Comparison of ENCODE assay signal across 21 mouse cellular contexts in genomic region chr2:29872581-29873295, GRCm38 (mm10). TPM values are rescaled to one million over a fixed set of nuclear protein-coding genes. Genes with fewer than 3 reads are reported as not detected.
DNase-seq lines count a peak whose midpoint lies in the region; ATAC-seq lines count a peak whose summit lies in the region.
"Had no signal": no experiment of that assay in that cellular context is flagged by ENCODE, and none has a peak within 500 bp of the region (broad histone marks: within the 10 kb centered on the region; RNA-seq: fewer than 3 reads in every experiment).

No protein-coding gene starts in this region.

- no peaks in the 10 kb centered on the region for H3K9me3 ChIP-seq in liver, embryonic 15.5 days (replicated peaks)
- H3K9me3 ChIP-seq: embryonic facial prominence, embryonic 10.5 days; forebrain, embryonic 15.5 days; G1E; heart, embryonic 15.5 days; kidney, embryonic 15.5 days; midbrain, embryonic 10.5 days had no signal

- peak; percentile 74; the same call in 1 of the 2 replicates for ATAC-seq in cerebellum, adult (ENCODE audit: insufficient number of reproducible peaks, low FRiP score, low TSS enrichment)
- no peak for ATAC-seq in liver, embryonic 15.5 days (ENCODE audit: insufficient read depth)
- ATAC-seq: forebrain, embryonic 15.5 days; intestine, postnatal 0 days; Patski had no signal

- WGBS in liver, embryonic 15.5 days (ENCODE audit: insufficient replicate concordance): 93% methylated on average over 10 of the region's 10 CpGs

- H3K27ac ChIP-seq in liver, embryonic 15.5 days (replicated peaks): peak overlapping the region; percentile 38; the same call in 1 of the 2 replicates
- H3K27ac ChIP-seq: embryonic facial prominence, embryonic 10.5 days; forebrain, embryonic 15.5 days; heart, embryonic 15.5 days; kidney, embryonic 15.5 days; liver, embryonic 14.5 days; midbrain, embryonic 10.5 days; stomach, postnatal 0 days had no signal

- peak overlapping the region; percentile 86; the same call in 1 of the 2 replicates for H3K4me2 ChIP-seq in liver, embryonic 15.5 days
- H3K4me2 ChIP-seq: forebrain, embryonic 15.5 days; heart, embryonic 15.5 days; kidney, embryonic 15.5 days had no signal

- H3K9ac ChIP-seq in liver, embryonic 15.5 days: no peak overlapping the region
- H3K9ac ChIP-seq: forebrain, embryonic 15.5 days; heart, embryonic 15.5 days; kidney, embryonic 15.5 days; liver, embryonic 14.5 days had no signal

- DNase-seq in cerebellum, postnatal 4 days (ENCODE audit: low spot score in 2 of 2): no peak
- DNase-seq in liver: no peak
- peak; percentile 78 for DNase-seq in cerebellum, adult 9-11 months
- DNase-seq in left cerebral cortex, adult 9 months (ENCODE audit: low spot score in 2 of 2): no peak
- no peak for DNase-seq in retina, embryonic 14.5 days (ENCODE audit: low spot score)
- DNase-seq in kidney, postnatal 10 days: no peak
- DNase-seq: heart, postnatal 4 days; thymus, adult 2 months; thymus, postnatal 4 days had no signal

- H3K27me3 ChIP-seq in liver, embryonic 15.5 days: no peaks in the 10 kb centered on the region
- H3K27me3 ChIP-seq: forebrain, embryonic 15.5 days; heart, embryonic 15.5 days; kidney, embryonic 15.5 days; Patski had no signal

- H3K4me3 ChIP-seq in liver, embryonic 15.5 days (replicated peaks): no peak overlapping the region; the same call in 1 of the 2 replicates
- H3K4me3 ChIP-seq: embryonic facial prominence, embryonic 10.5 days; forebrain, embryonic 15.5 days; heart, embryonic 15.5 days; kidney, embryonic 15.5 days; midbrain, embryonic 10.5 days had no signal

- peaks cover 56% of the 10 kb centered on the region for H3K4me1 ChIP-seq in liver, embryonic 15.5 days (replicated peaks)

- peaks cover 67% of the 10 kb centered on the region for H3K36me3 ChIP-seq in liver, embryonic 15.5 days (replicated peaks)
- H3K36me3 ChIP-seq: forebrain, embryonic 15.5 days; kidney, embryonic 15.5 days had no signal

RNA-seq across cellular contexts. Expression of gene Cercam, which starts 3.8 kb away (rescaled TPM):
- 35.6 and 36.1 TPM in 2 replicates for polyA plus RNA-seq in liver, embryonic 15.5 days (2015; fragmentation: Nextera tagmentation; extraction: Ambion mirVana)

RNA-seq across cellular contexts. Expression of gene Odf2, which starts 16.3 kb away (rescaled TPM):
- polyA plus RNA-seq in liver, embryonic 15.5 days (2015; fragmentation: Nextera tagmentation; extraction: Ambion mirVana): 34.4 and 35.9 TPM in 2 replicates

RNA-seq across cellular contexts. Expression of gene Urm1, which starts 52.9 kb away (rescaled TPM):
- 7.9 and 8.0 TPM in 2 replicates for polyA plus RNA-seq in liver, embryonic 15.5 days (2015; fragmentation: Nextera tagmentation; extraction: Ambion mirVana)
